Mouse (Mus musculus): ENCODE data around the gene Atf6b.

DNA sequence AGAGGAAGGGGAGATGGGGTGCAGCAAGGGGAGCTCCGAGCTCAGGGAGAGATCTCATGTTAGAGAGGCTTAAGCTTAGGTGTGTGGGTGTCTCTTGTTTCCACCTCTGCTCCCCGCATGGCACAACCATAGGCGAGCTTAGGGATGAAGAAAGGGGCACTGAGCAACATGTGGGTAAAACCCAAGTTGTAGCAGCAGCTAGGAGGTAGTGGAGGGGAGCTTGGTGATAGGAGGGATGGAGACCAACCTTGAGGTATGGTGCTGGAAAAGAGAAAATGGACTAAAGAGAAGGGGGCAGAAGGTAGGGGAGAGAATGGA is 12.9 kb downstream of the Atf6b start:
- no peak for TF ChIP-seq CTCF (IDR thresholded peaks at IDR 0.05; ENCODE audit: insufficient read depth, low read depth, low read length)
- no peak for TF ChIP-seq POLR2A (IDR thresholded peaks at IDR 0.05; ENCODE audit: insufficient read depth, low read depth, low read length)

Data from olfactory bulb, adult 2 months (tissue).